Mouse (Mus musculus): ENCODE measurements around the gene Nedd8. TPM values are rescaled to one million over a fixed set of nuclear protein-coding genes. Genes with fewer than 3 reads are reported as not detected.

Gene Nedd8
- polyA plus RNA-seq, 1 experiment, result 222 TPM

DNA sequence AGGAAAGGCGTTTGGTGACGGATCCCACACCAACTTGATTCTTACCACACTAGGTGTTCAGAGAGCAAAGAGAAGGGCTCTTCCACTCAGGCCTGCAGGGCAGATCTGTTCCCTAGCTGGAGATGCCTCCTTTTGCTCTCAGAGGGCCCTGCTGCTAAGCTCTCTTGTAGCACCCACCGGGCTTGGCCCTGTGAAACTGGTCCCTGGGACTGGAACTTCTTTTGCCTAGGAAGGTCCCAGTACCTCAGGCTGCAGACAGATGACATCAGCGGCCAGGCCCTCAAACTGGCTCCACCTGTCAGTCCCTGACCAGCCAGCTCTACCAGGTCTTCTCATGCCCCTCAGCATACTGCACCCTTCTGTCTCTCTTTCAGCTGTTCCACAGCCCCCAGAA lies 41.8 kb upstream of the Nedd8 start, which contains the start of gene Tgm1:
Gene Tgm1 (minus strand): TSS at position 198 of the 394 bp plus-strand sequence.
- no peaks in the 10 kb centered on the region for H3K27me3 ChIP-seq (ENCODE audit: control insufficient read depth, insufficient read depth, low read length)
- no peak within 1 kb of the TSS for H3K27ac ChIP-seq (ENCODE audit: control insufficient read depth, insufficient read depth, low read depth, low read length)
- H3K4me1 ChIP-seq (ENCODE audit: control insufficient read depth, insufficient read depth, low read length), result peaks cover 7% of the 10 kb centered on the region
- no peak within 1 kb of the TSS for H3K4me3 ChIP-seq (ENCODE audit: control insufficient read depth, low read depth, low read length)
- TF ChIP-seq CTCF (IDR thresholded peaks at IDR 0.05; ENCODE audit: control insufficient read depth, insufficient read depth, insufficient replicate concordance, low read depth, low read length) (no peak), POLR2A (IDR thresholded peaks at IDR 0.05; ENCODE audit: control insufficient read depth, low read depth, low read length) (no peak)
- no peaks in the 10 kb centered on the region for H3K36me3 ChIP-seq (ENCODE audit: control insufficient read depth, insufficient read depth, low read length)

DNA sequence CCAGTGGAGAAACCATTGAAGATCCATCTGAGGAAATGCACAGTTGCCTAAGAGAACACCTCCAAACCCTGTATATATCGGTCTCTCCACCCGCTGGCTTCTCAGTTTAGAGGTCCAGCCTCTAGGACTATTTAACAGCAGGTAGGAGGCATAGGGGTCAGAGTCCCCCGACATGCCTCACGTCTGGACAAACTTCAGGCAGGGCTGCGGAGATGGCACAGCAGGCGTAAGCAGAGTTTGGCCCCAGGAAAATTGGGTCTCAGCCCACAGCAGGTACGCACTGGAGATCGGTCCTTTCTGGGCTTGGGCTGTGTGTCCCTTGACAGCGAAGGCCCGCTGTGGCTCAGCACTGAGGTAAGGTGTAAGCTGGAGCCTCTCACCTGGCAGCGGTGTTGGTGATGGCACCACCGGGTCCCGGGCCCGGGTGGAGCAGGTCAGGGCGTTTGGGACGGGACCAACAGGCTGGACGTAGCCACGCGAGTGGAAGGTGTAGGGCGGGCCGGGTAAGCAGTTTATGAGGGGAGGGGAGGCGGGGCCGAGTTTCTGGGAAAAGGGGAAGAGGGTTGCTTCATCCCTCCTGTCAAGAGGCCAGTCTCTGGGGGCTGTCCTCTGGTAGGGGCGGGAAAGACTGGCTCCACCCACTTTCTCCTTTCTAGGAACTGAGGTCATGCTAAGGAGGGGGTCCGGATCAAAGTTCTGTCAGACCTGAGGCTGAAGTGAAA lies 41.2 kb upstream of the Nedd8 start:
- Histone ChIP-seq H3K27me3 (ENCODE audit: control insufficient read depth, insufficient read depth, low read length) (no peaks in the 10 kb centered on the region), H3K36me3 (ENCODE audit: control insufficient read depth, insufficient read depth, low read length) (no peaks in the 10 kb centered on the region), H3K4me1 (ENCODE audit: control insufficient read depth, insufficient read depth, low read length) (peaks cover 7% of the 10 kb centered on the region), H3K27ac (ENCODE audit: control insufficient read depth, insufficient read depth, low read depth, low read length) (no peak overlapping the region), H3K4me3 (ENCODE audit: control insufficient read depth, low read depth, low read length) (no peak overlapping the region)
- TF ChIP-seq CTCF (IDR thresholded peaks at IDR 0.05; ENCODE audit: control insufficient read depth, insufficient read depth, insufficient replicate concordance, low read depth, low read length) (no peak), POLR2A (IDR thresholded peaks at IDR 0.05; ENCODE audit: control insufficient read depth, low read depth, low read length) (no peak)

DNA sequence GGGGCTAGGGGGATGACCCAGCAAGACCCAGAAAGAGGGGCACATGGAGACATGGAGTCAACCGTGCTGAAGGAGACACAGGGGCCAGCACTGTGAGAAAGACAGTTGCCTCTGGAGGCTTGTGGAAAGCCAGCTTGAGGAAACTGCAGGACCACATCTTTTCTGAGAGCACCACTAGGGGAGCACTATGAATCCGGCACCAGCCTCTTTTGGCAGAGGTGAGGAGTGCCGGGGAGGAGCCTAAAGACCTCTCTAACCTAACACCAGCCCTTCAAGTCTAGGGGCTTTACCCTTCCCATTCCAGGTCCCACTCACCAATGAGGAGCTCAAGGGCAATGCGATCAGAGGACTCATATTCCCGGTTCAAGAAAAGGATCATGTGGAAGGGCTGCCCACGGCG lies 39.9 kb upstream of the Nedd8 start:
- no peak overlapping the region for H3K27ac ChIP-seq (ENCODE audit: control insufficient read depth, insufficient read depth, low read depth, low read length)

DNA sequence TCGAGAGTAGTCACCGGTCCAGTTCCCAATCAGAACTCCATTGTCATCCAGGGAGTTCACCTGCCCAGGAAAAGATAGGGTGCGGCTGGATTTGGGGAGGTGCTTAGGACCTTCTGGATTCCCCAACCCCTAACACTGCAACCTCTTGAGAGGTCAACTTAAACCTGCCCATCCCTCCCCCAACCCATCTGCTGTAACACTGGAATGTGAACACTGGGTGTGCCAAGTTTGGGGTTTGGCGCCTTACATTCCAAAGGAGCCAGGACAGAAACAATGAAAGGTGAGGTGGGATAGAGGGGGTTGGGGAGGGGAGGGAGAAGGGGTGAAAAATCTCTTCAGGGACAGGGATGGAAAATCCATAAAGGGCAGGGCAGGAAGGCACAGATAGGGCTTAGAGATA lies 37.6 kb upstream of the Nedd8 start:
- Histone ChIP-seq H3K27ac (ENCODE audit: control insufficient read depth, insufficient read depth, low read depth, low read length) (no peak overlapping the region), H3K27me3 (ENCODE audit: control insufficient read depth, insufficient read depth, low read length) (no peaks in the 10 kb centered on the region)

More for the DNA sequence above, 39.9 kb upstream of the Nedd8 start:
- H3K4me3 ChIP-seq (ENCODE audit: control insufficient read depth, low read depth, low read length), result no peak overlapping the region
- no peaks in the 10 kb centered on the region for H3K36me3 ChIP-seq (ENCODE audit: control insufficient read depth, insufficient read depth, low read length)
- peaks cover 7% of the 10 kb centered on the region for H3K4me1 ChIP-seq (ENCODE audit: control insufficient read depth, insufficient read depth, low read length)
- H3K27me3 ChIP-seq (ENCODE audit: control insufficient read depth, insufficient read depth, low read length), result no peaks in the 10 kb centered on the region
- TF ChIP-seq CTCF (IDR thresholded peaks at IDR 0.05; ENCODE audit: control insufficient read depth, insufficient read depth, insufficient replicate concordance, low read depth, low read length), result no peak
- TF ChIP-seq POLR2A (IDR thresholded peaks at IDR 0.05; ENCODE audit: control insufficient read depth, low read depth, low read length), result no peak

DNA sequence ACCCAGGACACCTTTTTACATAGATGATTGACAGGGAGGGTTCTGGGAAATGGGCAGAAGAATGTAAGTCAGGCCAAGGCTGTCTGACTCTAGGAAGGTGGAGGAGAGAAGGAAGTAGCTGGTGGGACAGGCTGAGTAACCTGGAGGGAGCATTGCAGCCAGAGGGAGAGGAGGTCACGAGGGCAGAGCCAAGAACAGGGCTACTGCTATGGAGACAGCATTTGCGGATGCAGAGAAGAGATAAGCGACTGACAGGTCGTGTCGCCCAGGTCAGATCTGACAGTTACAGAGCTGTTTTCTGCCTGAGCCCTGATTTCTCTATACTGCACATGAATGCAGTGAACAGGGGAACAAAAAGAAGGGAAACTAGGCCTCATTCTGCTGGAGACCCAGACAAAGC lies 35.5 kb upstream of the Nedd8 start:
- H3K27ac ChIP-seq (ENCODE audit: control insufficient read depth, insufficient read depth, low read depth, low read length), result no peak overlapping the region
- peaks cover 4% of the 10 kb centered on the region; the same call in 1 of the 2 replicates for H3K4me1 ChIP-seq (ENCODE audit: control insufficient read depth, insufficient read depth, low read length)
- H3K4me3 ChIP-seq (ENCODE audit: control insufficient read depth, low read depth, low read length), result no peak overlapping the region
- H3K27me3 ChIP-seq (ENCODE audit: control insufficient read depth, insufficient read depth, low read length), result no peaks in the 10 kb centered on the region
- no peaks in the 10 kb centered on the region for H3K36me3 ChIP-seq (ENCODE audit: control insufficient read depth, insufficient read depth, low read length)
- no peak for TF ChIP-seq CTCF (IDR thresholded peaks at IDR 0.05; ENCODE audit: control insufficient read depth, insufficient read depth, insufficient replicate concordance, low read depth, low read length)
- no peak for TF ChIP-seq POLR2A (IDR thresholded peaks at IDR 0.05; ENCODE audit: control insufficient read depth, low read depth, low read length)

More for the DNA sequence above, 37.6 kb upstream of the Nedd8 start:
- Histone ChIP-seq H3K36me3 (ENCODE audit: control insufficient read depth, insufficient read depth, low read length) (no peaks in the 10 kb centered on the region), H3K4me1 (ENCODE audit: control insufficient read depth, insufficient read depth, low read length) (peaks cover 7% of the 10 kb centered on the region), H3K4me3 (ENCODE audit: control insufficient read depth, low read depth, low read length) (no peak overlapping the region)
- no peak for TF ChIP-seq POLR2A (IDR thresholded peaks at IDR 0.05; ENCODE audit: control insufficient read depth, low read depth, low read length)
- TF ChIP-seq CTCF (IDR thresholded peaks at IDR 0.05; ENCODE audit: control insufficient read depth, insufficient read depth, insufficient replicate concordance, low read depth, low read length), result no peak

DNA sequence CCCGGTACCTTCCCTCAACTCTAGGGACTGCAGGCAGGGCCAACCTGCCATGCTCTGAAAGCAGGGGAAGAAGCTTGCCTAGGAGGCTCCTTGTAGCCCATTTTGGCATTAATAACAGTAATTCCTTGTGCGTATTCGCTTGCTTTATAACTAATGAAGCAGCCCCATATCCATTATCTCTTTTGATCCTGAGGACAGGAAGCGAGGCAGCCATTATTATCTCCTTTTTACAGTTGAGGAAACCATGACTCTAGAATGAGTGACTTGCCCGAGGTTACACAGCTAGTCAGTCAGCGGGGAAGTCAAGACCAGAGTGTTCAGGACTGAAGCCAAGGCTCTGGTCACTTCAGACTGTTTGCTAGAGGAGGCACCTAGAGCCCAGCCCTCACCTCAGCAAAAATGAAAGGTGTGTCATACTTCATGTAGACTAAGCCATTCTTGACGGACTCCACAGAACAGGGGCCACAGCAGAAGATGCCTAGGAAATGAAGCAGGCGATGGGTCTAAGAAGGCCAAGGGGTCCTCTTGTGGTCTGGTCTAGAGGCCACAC lies 34.2 kb upstream of the Nedd8 start:
- TF ChIP-seq POLR2A (IDR thresholded peaks at IDR 0.05; ENCODE audit: control insufficient read depth, low read depth, low read length), result no peak
- TF ChIP-seq CTCF (IDR thresholded peaks at IDR 0.05; ENCODE audit: control insufficient read depth, insufficient read depth, insufficient replicate concordance, low read depth, low read length), result no peak
- Histone ChIP-seq H3K4me3 (ENCODE audit: control insufficient read depth, low read depth, low read length) (no peak overlapping the region), H3K4me1 (ENCODE audit: control insufficient read depth, insufficient read depth, low read length) (no peaks in the 10 kb centered on the region; the same call in 1 of the 2 replicates)

DNA sequence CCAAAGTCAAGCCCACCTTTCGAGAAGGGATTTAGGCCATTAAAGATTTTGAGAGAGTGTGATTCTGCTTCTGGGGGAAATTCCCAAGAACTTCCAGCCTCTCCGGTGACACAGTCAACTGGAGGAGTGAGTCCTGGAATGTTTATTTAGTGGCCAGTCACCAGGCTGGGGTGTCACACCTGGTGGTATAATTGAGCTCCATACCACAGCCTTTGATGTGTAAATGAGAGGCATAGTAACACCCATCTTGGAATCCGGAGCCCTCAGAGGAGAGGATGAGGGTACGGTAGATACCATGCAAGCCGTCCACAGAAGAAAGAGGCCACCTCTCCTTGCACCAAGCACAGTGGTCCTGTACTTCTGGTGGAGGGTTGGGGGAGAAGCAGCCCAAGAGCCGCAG lies 30.8 kb upstream of the Nedd8 start:
- no peaks in the 10 kb centered on the region for H3K27me3 ChIP-seq (ENCODE audit: control insufficient read depth, insufficient read depth, low read length)
- H3K4me3 ChIP-seq (ENCODE audit: control insufficient read depth, low read depth, low read length), result no peak overlapping the region
- TF ChIP-seq CTCF (IDR thresholded peaks at IDR 0.05; ENCODE audit: control insufficient read depth, insufficient read depth, insufficient replicate concordance, low read depth, low read length), result no peak
- TF ChIP-seq POLR2A (IDR thresholded peaks at IDR 0.05; ENCODE audit: control insufficient read depth, low read depth, low read length), result no peak
- H3K4me1 ChIP-seq (ENCODE audit: control insufficient read depth, insufficient read depth, low read length), result no peaks in the 10 kb centered on the region
- H3K27ac ChIP-seq (ENCODE audit: control insufficient read depth, insufficient read depth, low read depth, low read length), result no peak overlapping the region
- no peaks in the 10 kb centered on the region for H3K36me3 ChIP-seq (ENCODE audit: control insufficient read depth, insufficient read depth, low read length)

More for the DNA sequence above, 34.2 kb upstream of the Nedd8 start:
- no peaks in the 10 kb centered on the region for H3K27me3 ChIP-seq (ENCODE audit: control insufficient read depth, insufficient read depth, low read length)
- no peaks in the 10 kb centered on the region for H3K36me3 ChIP-seq (ENCODE audit: control insufficient read depth, insufficient read depth, low read length)
- no peak overlapping the region for H3K27ac ChIP-seq (ENCODE audit: control insufficient read depth, insufficient read depth, low read depth, low read length)
